Mouse (Mus musculus) hindbrain, embryonic 10.5 days (tissue): ENCODE results near the gene Ccdc6. TPM values are rescaled to one million over a fixed set of nuclear protein-coding genes. Genes with fewer than 3 reads are reported as not detected.

ENCODE experiments used
- DNase-seq: peaks from one replicate; pipeline ENCODE4 v3.0.0-alpha.2; 2017; ENCODE audit warnings: low spot score
- H3K27ac ChIP-seq: fragments of 300-500 bp; sonication (generic); 2 replicates; pipeline ENCODE4 v1.5.1; 2016; ENCODE audit warnings: mild to moderate bottlenecking, moderate library complexity
- H3K27me3 ChIP-seq: fragments of 300-500 bp; sonication (generic); 2 replicates; pipeline ENCODE4 v1.6.1; 2016; ENCODE audit warnings: mild to moderate bottlenecking; ENCODE audit not compliant: poor library complexity, insufficient read depth, severe bottlenecking
- H3K36me3 ChIP-seq: fragments of 300-500 bp; sonication (generic); 2 replicates; pipeline ENCODE4 v1.6.1; 2016; ENCODE audit warnings: mild to moderate bottlenecking, moderate library complexity
- H3K4me1 ChIP-seq: fragments of 300-500 bp; sonication (generic); replicated peaks from 2 replicates; pipeline ENCODE4 v1.6.1; 2016; ENCODE audit warnings: mild to moderate bottlenecking
- H3K4me3 ChIP-seq: fragments of 300-500 bp; sonication (generic); 2 replicates; pipeline ENCODE4 v1.5.1; 2016; ENCODE audit warnings: mild to moderate bottlenecking, moderate library complexity
- H3K9me3 ChIP-seq: fragments of 300-500 bp; sonication (generic); 2 replicates; pipeline ENCODE4 v1.6.1; 2016; ENCODE audit warnings: mild to moderate bottlenecking, moderate library complexity
- WGBS: fragments of 180-500 bp; shearing (Covaris S2); methylation state at CpG from one replicate; pipeline ENCODE4 v1.1.7; 2016; 5-methylcytosine and 5-hydroxymethylcytosine counted together
- polyA plus RNA-seq: library from polyadenylated mRNA; unstranded; fragments of >200 nt; fragmentation: Nextera tagmentation; extraction: Ambion mirVana; gene quantifications from 2 replicates; pipeline ENCODE4 v1.2.1, GENCODE M21; 2016

The Ccdc6 gene
- polyA plus RNA-seq, 1 experiment from 2014 or later: 14.2 TPM

GRCm38 (mm10) chr10:70186136-70186535, 89.2 kb downstream of the Ccdc6 start:
- no peaks in the 10 kb centered on the region for H3K27me3 ChIP-seq
- 82% methylated on average over 9 of the region's 9 CpGs for WGBS
- H3K9me3 ChIP-seq: no peaks in the 10 kb centered on the region
- H3K4me1 ChIP-seq: peaks cover 6% of the 10 kb centered on the region
- H3K27ac ChIP-seq: no peak overlapping the region
- peak; percentile 13 for DNase-seq
- no peak overlapping the region for H3K4me3 ChIP-seq
- peaks cover 64% of the 10 kb centered on the region for H3K36me3 ChIP-seq

- DNase-seq: no peak
- 93% methylated on average over 7 of the region's 7 CpGs for WGBS
- Histone ChIP-seq H3K4me3 (no peak overlapping the region), H3K27me3 (no peaks in the 10 kb centered on the region), H3K4me1 (peaks cover 6% of the 10 kb centered on the region), H3K27ac (no peak overlapping the region), H3K9me3 (no peaks in the 10 kb centered on the region), H3K36me3 (peaks cover 69% of the 10 kb centered on the region)
These were observed 89.7 kb downstream of the Ccdc6 start for GRCm38 (mm10) chr10:70186586-70186985.

GRCm38 (mm10) chr10:70189864-70190263, 92.9 kb downstream of the Ccdc6 start:
- DNase-seq: no peak
- Histone ChIP-seq H3K27ac (no peak overlapping the region), H3K36me3 (peaks cover 72% of the 10 kb centered on the region), H3K4me1 (no peaks in the 10 kb centered on the region), H3K4me3 (no peak overlapping the region), H3K9me3 (no peaks in the 10 kb centered on the region), H3K27me3 (no peaks in the 10 kb centered on the region)
- 84% methylated on average over 13 of the region's 13 CpGs for WGBS

- no peaks in the 10 kb centered on the region for H3K9me3 ChIP-seq
- no peak overlapping the region for H3K4me3 ChIP-seq
- H3K36me3 ChIP-seq: peaks cover 42% of the 10 kb centered on the region
- no peaks in the 10 kb centered on the region for H3K27me3 ChIP-seq
- 71% methylated on average over 9 of the region's 9 CpGs for WGBS
- 0 out of 2 replicates have a peak, but pooled peaks cover 7% of the 10 kb centered on the region for H3K4me1 ChIP-seq
- no peak overlapping the region for H3K27ac ChIP-seq
- DNase-seq: no peak
These were observed 97.4 kb downstream of the Ccdc6 start for GRCm38 (mm10) chr10:70194283-70194682.

DNA sequence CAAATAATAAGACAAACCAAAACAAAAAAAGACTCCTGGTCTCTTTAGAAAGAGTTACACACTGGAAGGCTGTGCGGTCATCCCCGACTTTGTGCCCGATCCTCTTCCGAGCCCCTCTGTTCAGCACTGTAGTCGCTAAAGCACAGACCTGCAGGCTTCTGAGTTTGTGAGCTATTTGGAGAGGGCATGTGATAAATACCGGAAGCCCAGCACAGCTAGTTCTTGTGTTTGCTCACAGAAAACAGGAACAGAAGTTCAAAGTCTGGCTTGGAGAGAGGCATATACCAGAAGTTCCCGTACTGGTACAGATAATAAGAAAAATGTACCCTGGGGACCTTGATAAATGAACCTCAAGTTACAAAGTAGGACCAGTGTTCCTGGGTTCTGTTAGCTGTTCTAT, 98.4 kb downstream of the Ccdc6 start:
- DNase-seq: no peak
- WGBS: 80% methylated on average over 7 of the region's 7 CpGs
- no peaks in the 10 kb centered on the region for H3K9me3 ChIP-seq

GRCm38 (mm10) chr10:70195786-70196185, 98.9 kb downstream of the Ccdc6 start:
- H3K9me3 ChIP-seq: no peaks in the 10 kb centered on the region
- H3K36me3 ChIP-seq: peaks cover 27% of the 10 kb centered on the region
- no peaks in the 10 kb centered on the region for H3K27me3 ChIP-seq
- H3K4me3 ChIP-seq: no peak overlapping the region
- 57% methylated on average over 7 of the region's 7 CpGs for WGBS
- H3K4me1 ChIP-seq: 0 out of 2 replicates have a peak, but pooled peaks cover 7% of the 10 kb centered on the region
- H3K27ac ChIP-seq: no peak overlapping the region
- peak; percentile 22 for DNase-seq

More for the DNA sequence above, 98.4 kb downstream of the Ccdc6 start:
- Histone ChIP-seq H3K27me3 (no peaks in the 10 kb centered on the region), H3K4me1 (0 out of 2 replicates have a peak, but pooled peaks cover 7% of the 10 kb centered on the region), H3K27ac (no peak overlapping the region), H3K36me3 (peaks cover 32% of the 10 kb centered on the region), H3K4me3 (no peak overlapping the region)

DNA sequence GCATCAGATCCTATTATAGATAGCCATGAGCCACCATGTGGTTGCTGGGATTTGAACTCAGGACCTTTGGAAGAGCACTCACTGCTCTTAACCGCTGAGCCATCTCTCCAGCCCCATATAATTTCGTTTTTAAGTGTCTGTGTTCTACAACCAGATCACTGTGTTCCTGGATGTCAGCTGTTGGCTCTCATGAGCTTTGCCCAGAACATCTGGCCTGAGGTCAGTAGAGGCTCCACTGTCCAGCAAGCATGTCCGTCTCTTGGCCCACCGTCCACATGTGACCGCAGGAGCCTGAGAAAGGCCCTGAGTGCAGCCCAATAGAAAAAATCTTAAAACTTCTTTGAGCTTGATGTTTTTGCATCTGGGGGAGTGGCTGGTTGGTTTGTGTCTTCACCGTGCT, 99.7 kb downstream of the Ccdc6 start:
- DNase-seq: no peak

GRCm38 (mm10) chr10:70197601-70198000, 100.7 kb downstream of the Ccdc6 start:
- no peak for DNase-seq
- peaks cover 11% of the 10 kb centered on the region for H3K36me3 ChIP-seq
- no peak overlapping the region for H3K4me3 ChIP-seq
- no peaks in the 10 kb centered on the region for H3K27me3 ChIP-seq
- no peak overlapping the region for H3K27ac ChIP-seq
- no peaks in the 10 kb centered on the region for H3K9me3 ChIP-seq
- WGBS: 87% methylated on average over 2 of the region's 2 CpGs
- 0 out of 2 replicates have a peak, but pooled peaks cover 7% of the 10 kb centered on the region for H3K4me1 ChIP-seq

More for the DNA sequence above, 99.7 kb downstream of the Ccdc6 start:
- Histone ChIP-seq H3K9me3 (no peaks in the 10 kb centered on the region), H3K27me3 (no peaks in the 10 kb centered on the region), H3K4me3 (no peak overlapping the region), H3K36me3 (peaks cover 19% of the 10 kb centered on the region), H3K27ac (no peak overlapping the region), H3K4me1 (0 out of 2 replicates have a peak, but pooled peaks cover 7% of the 10 kb centered on the region)
- 87% methylated on average over 6 of the region's 6 CpGs for WGBS

DNA sequence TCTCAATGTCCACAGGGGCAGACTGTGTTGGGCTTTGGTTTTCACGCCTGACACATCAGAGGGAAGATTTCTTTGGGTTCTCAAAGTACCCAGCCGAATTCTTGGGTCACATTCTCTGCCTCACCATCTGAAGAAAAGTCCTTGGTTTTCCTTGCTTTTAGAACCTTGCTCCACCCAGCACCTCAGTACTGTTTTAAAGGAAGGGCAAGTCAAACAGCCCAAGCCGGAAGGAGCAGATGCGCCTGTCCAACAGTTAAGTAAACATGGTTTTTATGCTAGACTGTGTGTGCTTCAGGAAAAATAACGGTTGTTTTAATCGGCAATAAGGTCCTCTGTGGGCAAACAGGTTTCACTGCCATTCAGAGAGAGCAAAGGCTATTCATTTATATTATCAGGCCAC, 101.1 kb downstream of the Ccdc6 start:
- Histone ChIP-seq H3K4me3 (no peak overlapping the region), H3K9me3 (no peaks in the 10 kb centered on the region), H3K36me3 (peaks cover 7% of the 10 kb centered on the region), H3K4me1 (0 out of 2 replicates have a peak, but pooled peaks cover 7% of the 10 kb centered on the region), H3K27ac (no peak overlapping the region), H3K27me3 (no peaks in the 10 kb centered on the region)
- DNase-seq: no peak
- WGBS: 73% methylated on average over 6 of the region's 6 CpGs

GRCm38 (mm10) chr10:70198951-70199463, 102.1 kb downstream of the Ccdc6 start:
- no peak for DNase-seq
- 92% methylated on average over 7 of the region's 7 CpGs for WGBS
- H3K27me3 ChIP-seq: no peaks in the 10 kb centered on the region
- H3K27ac ChIP-seq: no peak overlapping the region
- H3K9me3 ChIP-seq: no peaks in the 10 kb centered on the region
- H3K4me3 ChIP-seq: no peak overlapping the region
- no peaks in the 10 kb centered on the region for H3K36me3 ChIP-seq
- 0 out of 2 replicates have a peak, but pooled peaks cover 7% of the 10 kb centered on the region for H3K4me1 ChIP-seq

DNA sequence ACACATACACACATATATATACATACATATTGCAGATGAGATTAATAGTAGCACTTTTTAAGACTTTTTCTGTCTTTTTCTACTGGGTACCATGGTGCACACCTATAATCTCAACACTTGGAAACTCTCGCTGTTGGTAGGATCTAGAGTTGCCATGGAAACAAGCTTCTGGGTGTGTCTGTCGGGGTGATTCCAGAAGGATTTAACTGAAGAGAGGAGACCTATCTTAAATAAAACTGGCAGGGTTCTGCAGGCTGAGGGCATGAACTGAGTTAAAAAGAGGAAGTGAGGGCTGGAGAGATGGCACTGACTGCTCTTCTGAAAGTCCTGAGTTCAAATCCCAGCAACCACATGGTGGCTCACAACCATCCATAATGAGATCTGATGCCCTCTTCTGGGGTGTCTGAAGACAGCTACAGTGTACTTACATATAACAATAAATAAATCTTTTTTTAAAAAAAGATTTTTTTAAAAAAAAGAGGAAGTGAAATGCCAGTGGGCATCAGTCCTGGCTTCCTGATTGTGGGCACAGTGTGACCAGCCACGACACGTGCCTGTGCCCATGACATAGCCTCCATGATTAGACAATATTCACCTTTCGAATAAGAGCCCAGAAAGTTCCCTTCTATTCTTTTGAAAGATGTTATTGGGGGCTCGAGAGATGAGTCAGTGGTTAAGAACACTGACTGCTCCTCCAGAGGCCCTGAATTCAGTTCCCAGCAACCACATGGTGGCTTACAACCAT, 102.7 kb downstream of the Ccdc6 start:
- 87% methylated on average over 6 of the region's 6 CpGs for WGBS
- H3K9me3 ChIP-seq: no peaks in the 10 kb centered on the region

GRCm38 (mm10) chr10:70200889-70201500, 104.1 kb downstream of the Ccdc6 start:
- Histone ChIP-seq H3K9me3 (no peaks in the 10 kb centered on the region), H3K4me1 (peaks cover 10% of the 10 kb centered on the region), H3K4me3 (no peak overlapping the region), H3K27ac (no peak overlapping the region), H3K36me3 (no peaks in the 10 kb centered on the region), H3K27me3 (no peaks in the 10 kb centered on the region)
- 78% methylated on average over 12 of the region's 12 CpGs for WGBS
- DNase-seq: no peak

More for the DNA sequence above, 102.7 kb downstream of the Ccdc6 start:
- Histone ChIP-seq H3K4me1 (0 out of 2 replicates have a peak, but pooled peaks cover 7% of the 10 kb centered on the region), H3K4me3 (no peak overlapping the region), H3K27ac (no peak overlapping the region), H3K36me3 (no peaks in the 10 kb centered on the region), H3K27me3 (no peaks in the 10 kb centered on the region)
- DNase-seq: no peak
